Mouse (Mus musculus): ENCODE data around the gene Men1.

Men1 gene

DNA sequence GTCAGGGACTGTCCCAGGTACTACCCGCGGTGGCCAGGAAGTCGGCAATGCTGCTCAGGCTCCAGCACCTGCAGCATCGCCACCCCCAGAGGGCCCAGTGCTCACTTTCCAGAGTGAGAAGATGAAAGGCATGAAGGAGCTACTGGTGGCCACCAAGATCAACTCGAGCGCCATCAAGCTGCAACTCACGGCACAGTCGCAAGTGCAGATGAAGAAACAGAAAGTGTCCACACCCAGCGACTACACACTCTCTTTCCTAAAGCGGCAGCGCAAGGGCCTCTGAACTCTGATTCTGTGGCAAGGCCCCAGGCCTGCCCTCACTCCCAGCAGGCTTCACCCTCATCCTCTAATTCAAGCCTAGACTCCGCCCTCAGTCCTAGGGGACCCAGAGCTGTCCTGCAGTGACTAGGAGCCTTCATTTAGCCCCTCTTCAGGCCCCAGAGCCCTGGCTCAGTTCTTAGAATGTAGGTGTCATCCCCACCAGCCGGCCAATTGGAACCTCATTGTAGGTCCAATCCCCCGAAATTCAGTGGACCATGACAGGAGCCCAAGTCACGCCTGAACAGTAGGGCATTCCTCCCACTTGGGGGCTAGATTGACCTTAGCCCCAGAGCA is 5.2 kb downstream of the Men1 start:
- DNase-seq (ENCODE audit: low spot score in 2 of 2) = no peak

DNA sequence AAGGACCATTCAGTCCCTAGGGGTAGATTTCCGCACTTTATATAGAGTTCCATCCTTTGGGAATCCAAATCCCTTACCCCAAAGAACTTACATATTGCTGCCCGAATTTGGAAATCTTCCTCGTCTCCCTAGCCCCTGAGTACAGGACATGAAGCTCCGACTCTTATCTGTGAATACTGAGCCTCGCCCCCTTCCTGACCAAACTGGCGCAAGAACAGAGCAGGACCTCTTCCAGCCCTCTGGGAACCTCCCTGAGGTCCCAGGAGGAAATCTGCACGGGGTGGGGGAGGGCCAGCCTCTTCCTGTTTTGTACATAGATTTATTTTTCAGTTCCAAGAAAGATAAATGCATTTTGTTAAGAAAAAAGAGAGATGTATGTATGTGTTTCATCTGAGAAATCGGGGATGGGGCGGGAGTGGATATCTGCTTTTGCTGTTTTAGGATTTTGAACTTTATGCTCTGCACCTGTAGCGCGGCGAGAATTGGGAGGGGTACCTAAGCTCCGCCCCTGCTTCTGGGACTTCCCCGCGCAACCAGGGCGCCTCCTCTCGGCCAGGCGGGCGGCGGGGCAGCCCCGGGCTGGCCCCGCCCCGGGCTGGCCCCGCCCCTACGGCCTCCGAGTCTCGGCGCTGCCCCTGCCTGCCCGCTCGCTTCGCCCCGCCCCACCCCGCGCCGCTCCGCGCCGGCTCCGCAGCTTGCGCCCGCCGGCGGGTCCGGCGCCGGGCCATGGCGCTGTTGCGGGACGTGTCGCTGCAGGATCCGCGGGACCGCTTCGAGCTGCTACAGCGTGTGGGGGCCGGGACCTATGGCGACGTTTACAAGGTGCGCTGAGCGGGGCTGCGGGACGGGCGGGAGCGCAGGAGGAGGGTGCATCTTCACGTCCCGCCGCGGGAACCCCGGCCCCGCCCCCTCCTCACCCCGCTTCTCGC is 6.0 kb downstream of the Men1 start, which contains the start of gene Map4k2:
Map4k2 (plus strand) TSS at position 612 of the 929 bp plus-strand sequence.
- peak; percentile 38 to 45 for DNase-seq (ENCODE audit: low spot score in 2 of 2)

- DNase-seq (ENCODE audit: low spot score in 2 of 2) = no peak
These were observed 6.8 kb downstream of the Men1 start for GRCm38 (mm10) chr19:6341453-6342077.

DNA sequence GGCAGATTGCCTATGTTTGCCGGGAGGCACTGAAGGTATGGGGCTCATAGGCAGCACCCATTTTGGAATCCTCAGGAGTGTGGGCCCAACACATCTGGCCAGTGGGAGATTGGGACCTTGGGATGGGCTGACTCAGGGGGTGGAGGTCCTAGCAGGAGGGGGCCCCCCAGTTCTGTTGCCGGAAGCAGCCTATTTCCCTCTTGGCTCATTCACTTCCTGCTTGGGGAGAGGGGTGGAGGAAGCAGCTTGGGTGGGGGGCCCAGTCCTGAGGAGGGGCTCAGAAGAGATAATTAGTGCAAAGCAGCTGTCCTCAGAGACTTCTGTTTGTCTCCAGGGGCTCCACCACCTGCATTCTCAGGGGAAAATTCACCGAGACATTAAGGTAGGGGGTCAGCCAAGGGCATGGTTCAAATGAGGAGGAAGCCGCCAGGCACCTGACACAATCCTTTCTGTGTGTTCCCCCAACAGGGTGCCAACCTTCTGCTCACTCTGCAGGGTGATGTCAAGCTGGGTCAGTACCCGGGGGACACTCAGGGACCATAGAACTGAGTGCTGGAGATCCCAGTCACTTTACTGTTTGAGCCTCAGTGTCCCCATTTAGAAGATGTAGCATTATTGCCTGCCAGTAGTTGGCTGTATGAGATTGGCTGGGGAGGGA is 7.6 kb downstream of the Men1 start:
- no peak for DNase-seq (ENCODE audit: low spot score in 2 of 2)

GRCm38 (mm10) chr19:6343066-6343925 is 8.5 kb downstream of the Men1 start:
- DNase-seq (ENCODE audit: low spot score in 2 of 2) = no peak

- no peak for DNase-seq (ENCODE audit: low spot score in 2 of 2)
These were observed 9.2 kb downstream of the Men1 start for GRCm38 (mm10) chr19:6343996-6344395.

DNA sequence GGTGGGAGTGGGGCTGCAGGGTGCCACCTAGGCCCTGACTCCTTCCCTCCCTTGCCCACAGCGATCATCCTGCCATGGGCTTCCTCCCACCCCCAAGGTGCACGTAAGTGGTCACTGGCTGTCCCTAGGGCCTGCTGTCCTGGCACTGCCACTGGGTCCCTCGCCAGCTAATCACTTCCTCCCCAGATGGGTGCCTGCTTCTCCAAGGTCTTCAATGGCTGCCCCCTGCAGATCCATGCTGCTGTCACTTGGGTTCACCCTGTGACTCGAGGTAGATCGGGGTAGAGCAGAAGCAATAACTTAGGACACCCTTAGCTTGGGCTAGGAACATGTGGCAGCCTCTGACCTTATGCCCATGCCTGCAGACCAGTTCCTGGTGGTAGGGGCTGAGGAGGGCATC is 11.2 kb downstream of the Men1 start:
- DNase-seq (ENCODE audit: low spot score in 2 of 2) = no peak

- no peak for DNase-seq (ENCODE audit: low spot score in 2 of 2)
These were observed 11.9 kb downstream of the Men1 start for GRCm38 (mm10) chr19:6346661-6347060.

GRCm38 (mm10) chr19:6347615-6348014 is 12.8 kb downstream of the Men1 start:
- no peak for DNase-seq (ENCODE audit: low spot score in 2 of 2)

DNA sequence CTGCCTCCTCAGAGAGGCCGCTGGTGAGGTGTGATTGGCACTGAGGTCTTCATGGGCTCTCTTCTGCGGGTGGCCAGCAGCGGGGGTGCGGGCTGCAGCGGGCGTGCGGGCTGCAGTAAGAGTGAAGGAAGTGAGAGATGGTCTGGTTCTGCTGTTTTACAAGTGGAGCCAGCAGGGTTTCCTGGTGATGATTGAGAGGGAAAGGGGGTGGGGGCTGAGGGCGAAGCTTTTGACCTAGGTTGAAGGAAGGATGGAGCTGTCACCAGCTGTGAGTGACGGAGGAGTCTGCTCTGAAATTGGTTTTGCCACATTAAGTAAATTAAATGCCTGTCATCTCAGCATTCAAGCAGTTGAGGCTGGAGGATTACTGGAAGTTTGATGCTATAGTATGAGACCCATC is 13.9 kb downstream of the Men1 start:
- no peak for DNase-seq (ENCODE audit: low spot score in 2 of 2)

GRCm38 (mm10) chr19:6349215-6349983 is 14.6 kb downstream of the Men1 start:
- no peak for DNase-seq (ENCODE audit: low spot score in 2 of 2)

GRCm38 (mm10) chr19:6351431-6352106 is 16.8 kb downstream of the Men1 start:
- no peak for DNase-seq (ENCODE audit: low spot score in 2 of 2)

GRCm38 (mm10) chr19:6352107-6352505 is 17.3 kb downstream of the Men1 start:
- DNase-seq (ENCODE audit: low spot score in 2 of 2) = no peak

DNA sequence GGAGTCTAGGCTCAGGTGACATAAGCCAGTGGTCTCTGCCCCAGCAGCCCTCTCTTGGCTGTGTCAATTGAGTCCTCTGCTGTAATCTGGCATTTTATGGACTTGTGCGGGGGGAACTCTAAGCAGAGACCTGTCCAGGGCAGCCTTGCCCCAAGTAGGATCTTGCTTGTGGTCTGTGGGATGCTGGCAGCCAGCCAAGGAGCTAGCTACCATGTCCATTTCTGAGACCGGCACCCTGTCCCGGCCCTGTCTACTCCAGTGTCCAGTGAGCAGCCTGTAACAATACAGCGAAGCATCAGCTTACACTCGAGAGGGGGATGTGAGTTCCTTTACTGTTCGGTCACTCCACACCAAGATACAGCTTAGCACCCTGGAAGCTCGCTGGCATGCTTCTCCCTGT is 19.3 kb downstream of the Men1 start:
- no peak for DNase-seq (ENCODE audit: low spot score in 2 of 2)

DNA sequence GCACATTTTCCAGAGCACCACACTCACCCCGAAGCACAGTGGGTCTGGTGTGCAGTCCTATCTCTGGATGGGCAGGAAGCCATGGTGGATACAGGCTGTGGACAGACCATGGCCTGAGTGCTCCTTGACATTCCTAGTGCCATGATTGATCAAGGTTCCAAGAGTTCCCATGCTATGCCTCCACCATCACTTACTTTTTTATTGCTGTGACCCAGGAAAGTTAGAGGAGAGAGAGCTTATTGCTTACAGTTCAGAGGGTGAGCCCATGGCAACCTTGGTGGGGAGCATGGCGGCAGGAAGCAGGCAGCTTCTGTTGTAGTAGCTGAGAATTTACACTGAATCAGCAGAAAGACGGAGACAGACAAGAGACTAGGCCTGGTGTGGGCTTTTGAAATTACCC is 26.5 kb downstream of the Men1 start:
- DNase-seq (ENCODE audit: low spot score in 2 of 2) = no peak

DNA sequence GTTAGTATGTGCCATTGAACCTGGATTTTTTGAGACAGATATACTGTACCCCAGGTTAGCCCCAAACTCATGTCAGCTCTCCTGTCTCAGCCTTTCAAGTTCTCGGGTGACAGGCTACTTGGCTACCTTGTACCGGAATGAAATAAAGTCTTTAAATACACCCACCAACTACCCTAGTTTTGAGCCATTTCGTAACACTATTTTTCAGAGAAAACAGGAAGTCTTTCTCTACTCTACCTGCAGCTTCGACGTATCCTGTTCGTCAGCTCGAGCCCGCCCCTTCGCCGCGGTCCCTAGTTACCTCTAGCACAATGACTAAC is 28.3 kb downstream of the Men1 start:
- no peak for DNase-seq (ENCODE audit: low spot score in 2 of 2)

GRCm38 (mm10) chr19:6363411-6364240 is 28.8 kb downstream of the Men1 start, which contains the start of gene Sf1:
Gene Sf1 (plus strand): TSS chr19:6363690.
- peak; percentile 96 to 99 for DNase-seq (ENCODE audit: low spot score in 2 of 2)

GRCm38 (mm10) chr19:6364317-6364725 is 29.5 kb downstream of the Men1 start:
- peak; percentile 80 to 88 for DNase-seq (ENCODE audit: low spot score in 2 of 2)

- no peak for DNase-seq (ENCODE audit: low spot score in 2 of 2)
These were observed 30.1 kb downstream of the Men1 start for GRCm38 (mm10) chr19:6364842-6365241.

Measured in frontal cortex, postnatal 25 days (tissue).